Comparison of ENCODE assay signal across 36 mouse cellular contexts in the genomic region with DNA sequence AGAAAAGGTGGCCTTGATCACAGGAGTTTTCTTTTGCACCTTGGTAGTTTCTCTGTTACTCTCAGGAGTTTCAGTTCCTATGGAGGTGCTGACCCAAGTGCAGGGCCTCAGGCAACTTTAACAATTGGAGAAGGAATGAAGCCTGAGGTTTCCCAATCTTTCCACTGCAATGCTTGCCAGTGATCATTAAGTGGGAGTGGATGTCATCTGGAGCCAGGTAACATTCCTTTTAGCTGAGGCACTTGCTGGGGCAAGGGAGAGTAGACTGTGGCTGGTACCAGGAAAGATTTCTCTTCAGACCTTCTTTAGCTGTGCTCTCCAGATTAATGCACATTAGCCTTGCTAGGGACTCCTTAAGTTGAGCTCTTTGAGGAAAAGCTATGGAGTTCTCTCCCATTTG. TPM values are rescaled to one million over a fixed set of nuclear protein-coding genes. Genes with fewer than 3 reads are reported as not detected.
A peak's percentile ranks its signal among the peaks of the same experiment; 100 is the strongest.
DNase-seq lines count a peak whose midpoint lies in the region.
"Had no signal": no experiment of that assay in that cellular context is flagged by ENCODE, and none has a peak within 500 bp of the region (broad histone marks: within the 10 kb centered on the region; RNA-seq: fewer than 3 reads in every experiment).

No protein-coding gene starts in this region.

- peak; percentile 3 for DNase-seq in kidney, postnatal 14 days
- DNase-seq in kidney, postnatal 25 days: no peak
- peak; percentile 33 for DNase-seq in lung, postnatal 25 days (ENCODE audit: low spot score)
- no peak for DNase-seq in lung, postnatal 14 days
- DNase-seq in Muller cell, postnatal 12 days (ENCODE audit: inconsistent ontology term): peak; percentile 60
- DNase-seq in gonadal fat pad, adult 2 months (ENCODE audit: low read depth): peak; percentile 97
- DNase-seq in testis, postnatal 10 days (ENCODE audit: low spot score): no peak
- DNase-seq: adrenal gland, postnatal 10 days; B cell, adult 2 months; cerebellum, adult 11 months; cerebellum, adult 9-10 months; cerebellum, postnatal 36 days; gastrocnemius, postnatal 36 days; heart, adult 2 months; heart, postnatal 4 days; kidney, adult 11 months; layer of hippocampus, postnatal 36 days; left cerebral cortex, postnatal 4 days; liver; midbrain, embryonic 14.5 days; retina, postnatal 1 day; right cerebral cortex, postnatal 14 days; thymus, adult 18-20 months; thymus, postnatal 25 days had no signal

RNA-seq across cellular contexts. Expression of gene Speer4f1, which starts 29.6 kb away (rescaled TPM):
- polyA plus RNA-seq in gonadal fat pad, adult 2 months (2012; rRNA removed): 0.09 TPM in 1 of 2 replicates, not detected in the other
- polyA plus RNA-seq: embryonic facial prominence, embryonic 11.5 days; forebrain, embryonic 14.5 days; heart, adult 2 months; heart, embryonic 12.5 days; heart, postnatal 0 days; hindbrain, embryonic 13.5 days; kidney, embryonic 15.5 days; large intestine, adult 2 months; liver, embryonic 16.5 days; macrophage; midbrain, embryonic 14.5 days; neural tube, embryonic 15.5 days; small intestine, adult 2 months; stomach, embryonic 16.5 days had no signal

Comparison
In these comparisons a context has a peak if more than half of its experiments do, and no peak if none do; other contexts are left out.
1. DNase-seq: peak in kidney, postnatal 14 days (single experiment), lung, postnatal 25 days (single experiment), Muller cell, postnatal 12 days (single experiment) and gonadal fat pad, adult 2 months (single experiment); none in kidney, postnatal 25 days (0 of 2), lung, postnatal 14 days (single experiment) and testis, postnatal 10 days (single experiment).